Mouse (Mus musculus) E14TG2a.4 (cell line): ENCODE measurements around the gene Dscaml1.

Experiments used
- CTCF ChIP-seq: conservative IDR thresholded peaks from 2 replicates; pipeline ENCODE4 v1.5.1; 2014; ENCODE audit warnings: low read length
- NANOG ChIP-seq: IDR thresholded peaks from 2 replicates; pipeline ENCODE4 v1.6.1; 2014; ENCODE audit warnings: borderline replicate concordance, low read length, mixed read lengths

DNA sequence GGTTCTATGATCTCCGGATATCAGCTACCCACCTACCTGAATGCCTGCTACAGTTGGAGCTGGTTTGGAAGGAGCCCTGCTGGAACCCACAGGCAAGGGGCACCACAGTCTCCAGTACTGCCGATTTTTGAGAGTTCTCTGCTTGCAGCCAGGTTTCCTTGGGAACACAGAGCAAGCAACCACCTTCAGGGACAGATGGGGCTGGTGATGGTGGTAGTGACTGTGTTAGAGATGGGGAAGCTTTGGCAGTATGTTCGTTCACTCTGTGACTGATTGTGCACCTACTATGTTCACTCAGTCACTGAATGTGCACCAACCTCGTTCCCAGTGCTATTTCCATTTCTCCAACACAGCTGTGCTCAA, 252.2 kb downstream of the Dscaml1 start:
- TF ChIP-seq NANOG (no peak), CTCF (no peak)
